Mouse (Mus musculus): ENCODE measurements around the gene Plekha6. TPM values are rescaled to one million over a fixed set of nuclear protein-coding genes. Genes with fewer than 3 reads are reported as not detected.
A peak's percentile ranks its signal among the peaks of the same experiment; 100 is the strongest.

Plekha6 gene
- total and polyA plus RNA-seq, 3 experiments, result 11.8 to 28.5 TPM; not detected in 1

GRCm38 (mm10) chr1:133245690-133246619 is 81.9 kb downstream of the Plekha6 start (continued):
- TF ChIP-seq HCFC1 (IDR thresholded peaks at IDR 0.05; ENCODE audit: low read depth, low read length) (0 out of 2 replicates have a peak, but pooled peaks have one; percentile 13), EP300 (IDR thresholded peaks at IDR 0.05; ENCODE audit: low read depth in 1 of 2, low read length in 2 of 2) (no peak), MAFK (IDR thresholded peaks at IDR 0.05; ENCODE audit: borderline replicate concordance, low read depth, low read length) (no peak), MEF2A (IDR thresholded peaks at IDR 0.05; ENCODE audit: extremely low read depth, insufficient replicate concordance, low read depth, low read length, poor library complexity, severe bottlenecking) (no peak), TAL1 (IDR thresholded peaks at IDR 0.05; ENCODE audit: low read length) (no peak), JUND (IDR thresholded peaks at IDR 0.05; ENCODE audit: low read depth, low read length) (no peak)

- TF ChIP-seq GATA1 (IDR thresholded peaks at IDR 0.05; ENCODE audit: low read depth, low read length), result no peak
- no peak for TF ChIP-seq UBTF (IDR thresholded peaks at IDR 0.05; ENCODE audit: borderline replicate concordance, insufficient read depth, low read depth, low read length)
- no peak for TF ChIP-seq EP300 (IDR thresholded peaks at IDR 0.05; ENCODE audit: low read depth in 1 of 2, low read length in 2 of 2)
- no peak for TF ChIP-seq NELFE (IDR thresholded peaks at IDR 0.05; ENCODE audit: low read depth, low read length)
- no peak for TF ChIP-seq CHD2 (IDR thresholded peaks at IDR 0.05; ENCODE audit: low read length)
- no peak for TF ChIP-seq ZC3H11A (IDR thresholded peaks at IDR 0.05; ENCODE audit: low read depth, low read length)
- TF ChIP-seq SIN3A (IDR thresholded peaks at IDR 0.05; ENCODE audit: low read length), result no peak
- no peak for TF ChIP-seq ETS1 (IDR thresholded peaks at IDR 0.05; ENCODE audit: low read depth, low read length)
- no peak for TF ChIP-seq ZNF384 (IDR thresholded peaks at IDR 0.05; ENCODE audit: low read depth, low read length)
- no peak for TF ChIP-seq MEF2A (IDR thresholded peaks at IDR 0.05; ENCODE audit: extremely low read depth, insufficient replicate concordance, low read depth, low read length, poor library complexity, severe bottlenecking)
- no peak for TF ChIP-seq MYC (IDR thresholded peaks at IDR 0.05; ENCODE audit: low read depth, low read length)
- TF ChIP-seq GABPA (IDR thresholded peaks at IDR 0.05; ENCODE audit: low read depth, low read length), result no peak
- DNase-seq (ENCODE audit: low read depth, low spot score), result peak; percentile 27
- Histone ChIP-seq H3K27ac (ENCODE audit: control insufficient read depth, low read depth, low read length) (no peak overlapping the region), H3K9me3 (replicated peaks; ENCODE audit: insufficient read depth, low read length) (no peaks in the 10 kb centered on the region), H3K36me3 (ENCODE audit: control insufficient read depth in 1 of 2, insufficient read depth in 2 of 2, low read length in 2 of 2) (peaks cover 0 to 36% of the 10 kb centered on the region in 2 experiments; a peak in 2 of 4 replicates), H3K4me1 (ENCODE audit: control insufficient read depth in 1 of 2, insufficient read depth in 2 of 2, low read length in 2 of 2) (peaks cover 12 to 38% of the 10 kb centered on the region in 2 experiments), H3K9ac (ENCODE audit: control insufficient read depth, low read depth, low read length, poor library complexity, severe bottlenecking) (no peak overlapping the region), H3K4me3 (ENCODE audit: control insufficient read depth in 1 of 2, insufficient read depth in 1 of 2, low read depth in 2 of 2, low read length in 2 of 2) (no peak overlapping the region), H3K79me2 (ENCODE audit: control insufficient read depth, insufficient read depth, low read length, poor library complexity) (peaks cover 3% of the 10 kb centered on the region), H3K27me3 (ENCODE audit: control insufficient read depth in 1 of 2, insufficient read depth in 2 of 2, low read length in 2 of 2) (no peaks in the 10 kb centered on the region)
Measured at GRCm38 (mm10) chr1:133247189-133247588, 83.2 kb downstream of the Plekha6 start.

Measured in MEL (cell line).